Mouse (Mus musculus) neural tube, embryonic 13.5 days (tissue): ENCODE measurements around the gene Tcp11l2. TPM values are rescaled to one million over a fixed set of nuclear protein-coding genes. Genes with fewer than 3 reads are reported as not detected.

Source experiments
- ATAC-seq: fragments of 200-750 bp; cut with Nextera tagmentation; 2 replicates; pipeline ENCODE4 v1.8.0; 2017; ENCODE audit warnings: low read depth, mild to moderate bottlenecking, moderate TSS enrichment, moderate library complexity
- H3K27ac ChIP-seq: fragments of 300-500 bp; sonication (generic); replicated peaks from 2 replicates; pipeline ENCODE4 v1.5.1; 2015; ENCODE audit warnings: moderate library complexity, mild to moderate bottlenecking, inconsistent platforms
- H3K27me3 ChIP-seq: fragments of 300-500 bp; sonication (generic); 2 replicates; pipeline ENCODE4 v1.6.1; 2015; ENCODE audit warnings: mild to moderate bottlenecking, inconsistent platforms
- H3K36me3 ChIP-seq: fragments of 300-500 bp; sonication (generic); 2 replicates; pipeline ENCODE4 v1.6.1; 2015; ENCODE audit warnings: mild to moderate bottlenecking, inconsistent platforms
- H3K4me1 ChIP-seq: fragments of 300-500 bp; sonication (generic); replicated peaks from 2 replicates; pipeline ENCODE4 v1.6.1; 2015; ENCODE audit warnings: inconsistent platforms
- H3K4me2 ChIP-seq: fragments of 300-500 bp; sonication (generic); 2 replicates; pipeline ENCODE4 v1.6.1; 2015; ENCODE audit warnings: inconsistent platforms, mild to moderate bottlenecking, moderate library complexity
- H3K4me3 ChIP-seq: fragments of 300-500 bp; sonication (generic); 2 replicates; pipeline ENCODE4 v1.5.1; 2015; ENCODE audit warnings: mild to moderate bottlenecking, inconsistent platforms
- H3K9ac ChIP-seq: fragments of 300-500 bp; sonication (generic); 2 replicates; pipeline ENCODE4 v1.6.1; 2015; ENCODE audit warnings: moderate library complexity, mild to moderate bottlenecking, inconsistent platforms
- H3K9me3 ChIP-seq: fragments of 300-500 bp; sonication (generic); 2 replicates; pipeline ENCODE4 v1.6.1; 2016; ENCODE audit warnings: inconsistent platforms
- WGBS: fragments of 180-500 bp; shearing (Covaris S2); methylation state at CpG from one replicate; pipeline ENCODE4 v1.1.7; 2015; 5-methylcytosine and 5-hydroxymethylcytosine counted together
- polyA plus RNA-seq: library from polyadenylated mRNA; unstranded; fragments of >200 nt; fragmentation: Nextera tagmentation; extraction: Ambion mirVana; gene quantifications from 2 replicates; pipeline ENCODE4 v1.2.1, GENCODE M21; 2015

The Tcp11l2 gene
- polyA plus RNA-seq, 1 experiment from 2014 or later = 30.2 TPM

- Histone ChIP-seq H3K4me2 (no peak overlapping the region), H3K27me3 (no peaks in the 10 kb centered on the region), H3K4me1 (no peaks in the 10 kb centered on the region), H3K9me3 (no peaks in the 10 kb centered on the region), H3K4me3 (no peak overlapping the region), H3K27ac (no peak overlapping the region), H3K36me3 (peaks cover 14% of the 10 kb centered on the region; the same call in 1 of the 2 replicates), H3K9ac (no peak overlapping the region)
- 82% methylated on average over 8 of the region's 8 CpGs for WGBS
- ATAC-seq = no peak
Observed at GRCm38 (mm10) chr10:84613366-84613765, 36.9 kb downstream of the Tcp11l2 start.

DNA sequence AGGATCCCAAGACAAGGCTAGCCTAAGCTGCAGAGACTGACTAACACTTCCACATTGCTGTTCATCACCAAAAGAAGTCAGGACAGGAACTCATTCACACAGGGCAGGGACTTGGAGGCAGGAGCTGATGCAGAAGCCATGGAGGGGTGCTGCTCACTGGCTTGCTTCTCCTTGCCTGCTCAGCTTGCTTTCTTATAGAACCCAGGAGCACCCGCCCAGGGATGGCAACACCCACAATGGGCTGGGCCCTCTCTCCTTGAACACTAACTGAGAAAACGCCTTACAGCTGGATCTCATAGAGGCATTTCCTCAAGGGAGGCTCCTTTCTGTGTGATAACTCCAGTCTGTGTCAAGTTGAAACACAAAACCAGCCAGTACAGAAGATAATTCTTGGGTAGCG is 38.6 kb downstream of the Tcp11l2 start:
- ATAC-seq = no peak
- Histone ChIP-seq H3K4me3 (no peak overlapping the region), H3K36me3 (0 out of 2 replicates have a peak, but pooled peaks cover 10% of the 10 kb centered on the region), H3K27ac (no peak overlapping the region), H3K27me3 (no peaks in the 10 kb centered on the region), H3K4me1 (no peaks in the 10 kb centered on the region), H3K9ac (no peak overlapping the region), H3K4me2 (no peak overlapping the region), H3K9me3 (no peaks in the 10 kb centered on the region)
- WGBS = 86% methylated on average over 3 of the region's 3 CpGs

DNA sequence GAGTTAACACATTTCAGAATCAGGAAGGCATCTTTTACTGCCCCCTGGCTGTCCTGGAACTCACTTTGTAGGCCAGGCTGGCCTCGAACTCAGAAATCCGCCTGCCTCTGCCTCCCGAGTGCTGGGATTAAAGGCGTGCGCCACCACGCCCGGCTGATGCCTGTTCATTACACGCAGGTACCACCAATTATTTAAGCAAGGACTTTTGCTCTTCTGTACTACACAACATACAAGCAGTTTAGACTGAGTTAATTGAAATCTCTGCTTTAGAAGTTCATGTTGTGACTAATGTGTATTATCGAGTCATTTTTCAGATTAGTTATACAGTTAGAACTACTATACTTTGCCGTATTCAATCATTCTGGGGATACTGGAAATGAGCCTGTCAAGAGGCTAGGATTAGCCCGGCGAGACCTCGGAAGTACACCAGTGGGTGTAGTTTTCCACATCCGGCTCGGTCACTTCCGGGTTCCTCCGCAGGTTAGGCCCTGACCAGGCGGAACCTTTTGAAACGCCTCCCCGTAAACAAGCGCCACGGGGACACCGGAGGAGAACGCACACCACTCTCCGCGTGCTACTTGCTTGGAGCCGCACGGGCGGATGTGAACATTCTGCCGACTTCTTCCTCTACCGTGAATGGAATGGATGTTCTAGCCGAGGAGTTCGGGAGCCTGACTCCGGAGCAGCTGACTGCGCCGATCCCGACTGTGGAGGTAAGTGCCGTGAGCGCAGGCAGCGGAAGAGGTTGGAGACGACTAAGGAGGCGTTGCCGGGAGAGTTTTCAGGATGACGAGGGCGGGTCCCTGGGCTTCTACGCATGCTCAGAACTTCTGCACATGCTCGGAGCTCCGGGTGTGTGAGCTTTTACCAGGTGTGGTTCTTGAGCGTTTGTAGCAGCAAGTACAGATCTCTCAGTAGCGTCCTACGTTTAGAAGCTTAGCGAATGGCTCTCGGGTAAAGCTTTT is 45.7 kb downstream of the Tcp11l2 start, which contains the start of gene Polr3b:
Gene Polr3b (plus strand): TSS at position 467 of the 965 bp plus-strand sequence.
- Histone ChIP-seq H3K27me3 (no peaks in the 10 kb centered on the region), H3K9me3 (no peaks in the 10 kb centered on the region), H3K36me3 (no peaks in the 10 kb centered on the region), H3K4me3 (peak within 1 kb of the TSS; percentile 61), H3K9ac (peak within 1 kb of the TSS; percentile 73), H3K4me1 (peaks cover 15% of the 10 kb centered on the region), H3K4me2 (peak within 1 kb of the TSS; percentile 77), H3K27ac (peak within 1 kb of the TSS; percentile 94)
- peak; percentile 97 for ATAC-seq
- WGBS = 7% methylated on average over 53 of the region's 53 CpGs

DNA sequence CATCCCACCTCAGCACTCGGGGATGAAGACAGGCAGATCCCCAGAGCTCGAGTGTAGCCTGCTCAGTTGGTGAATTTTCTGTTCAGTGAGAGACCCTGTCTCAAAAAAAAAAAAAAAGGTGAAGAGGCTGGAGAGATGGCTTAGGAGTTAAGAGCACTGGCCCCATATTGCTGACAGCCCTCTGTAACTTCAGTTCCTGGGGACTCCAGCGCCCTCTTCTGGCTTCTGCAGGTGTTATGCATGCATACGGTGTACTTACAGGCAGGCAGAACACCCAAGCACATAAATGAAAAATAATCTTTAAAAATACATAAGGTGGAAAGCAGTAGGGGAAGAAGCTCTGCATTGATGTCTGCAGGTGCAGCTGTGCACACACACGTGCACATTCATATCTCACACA is 54.8 kb downstream of the Tcp11l2 start:
- no peak overlapping the region for H3K4me2 ChIP-seq
- no peak overlapping the region for H3K27ac ChIP-seq
- no peak for ATAC-seq
- H3K36me3 ChIP-seq = peaks cover 65% of the 10 kb centered on the region
- no peaks in the 10 kb centered on the region for H3K9me3 ChIP-seq
- WGBS = 66% methylated on average over 5 of the region's 5 CpGs
- no peak overlapping the region for H3K4me3 ChIP-seq
- H3K9ac ChIP-seq = no peak overlapping the region
- H3K27me3 ChIP-seq = no peaks in the 10 kb centered on the region
- no peaks in the 10 kb centered on the region for H3K4me1 ChIP-seq

DNA sequence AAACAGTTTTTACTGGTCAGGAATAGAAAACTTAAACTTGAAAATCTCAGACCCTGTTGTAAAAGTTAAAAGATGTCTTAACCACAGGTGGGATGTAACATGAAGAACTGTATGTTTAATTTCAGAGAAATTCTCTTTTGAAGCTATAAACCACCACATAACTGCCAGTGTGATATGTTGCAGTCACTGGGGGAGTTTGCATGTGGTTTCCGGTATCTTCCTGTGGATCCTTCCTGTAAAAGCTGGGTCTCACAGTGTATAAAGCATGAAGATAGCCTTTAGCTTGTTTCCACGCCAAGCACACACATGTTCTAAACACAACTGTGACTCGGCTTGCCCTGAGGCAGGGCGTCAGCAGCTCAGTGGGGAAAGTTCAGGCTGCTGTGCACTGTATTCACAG is 55.6 kb downstream of the Tcp11l2 start:
- H3K27ac ChIP-seq = no peak overlapping the region
- H3K9ac ChIP-seq = no peak overlapping the region
- H3K4me3 ChIP-seq = no peak overlapping the region
- 93% methylated on average over 4 of the region's 4 CpGs for WGBS
- no peaks in the 10 kb centered on the region for H3K9me3 ChIP-seq
- H3K4me1 ChIP-seq = no peaks in the 10 kb centered on the region
- H3K27me3 ChIP-seq = no peaks in the 10 kb centered on the region
- no peak overlapping the region for H3K4me2 ChIP-seq
- peaks cover 73% of the 10 kb centered on the region for H3K36me3 ChIP-seq
- no peak for ATAC-seq

DNA sequence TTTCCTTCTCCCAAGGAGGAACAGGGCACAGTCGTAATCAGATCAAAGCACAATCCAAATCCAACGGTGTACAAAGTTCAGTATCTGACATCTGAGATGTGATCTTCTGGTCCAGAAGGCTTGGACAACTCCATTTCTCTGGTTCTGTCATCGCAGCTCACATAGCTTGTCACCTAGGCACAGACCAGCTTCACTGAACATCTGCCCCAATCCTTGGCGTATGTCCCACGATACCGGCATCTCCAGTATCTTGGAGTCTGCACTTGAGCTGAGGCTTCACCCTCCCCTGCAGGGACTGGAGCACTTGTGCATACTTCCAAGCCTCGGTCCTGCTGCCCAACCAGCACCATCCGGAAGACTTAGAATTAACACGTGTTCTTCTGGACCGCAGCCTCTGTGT is 60.2 kb downstream of the Tcp11l2 start:
- Histone ChIP-seq H3K27me3 (no peaks in the 10 kb centered on the region), H3K4me1 (no peaks in the 10 kb centered on the region), H3K27ac (no peak overlapping the region), H3K9me3 (no peaks in the 10 kb centered on the region), H3K9ac (no peak overlapping the region), H3K4me3 (no peak overlapping the region), H3K36me3 (peaks cover 80% of the 10 kb centered on the region), H3K4me2 (no peak overlapping the region)
- WGBS = 95% methylated on average over 10 of the region's 10 CpGs
- no peak for ATAC-seq

DNA sequence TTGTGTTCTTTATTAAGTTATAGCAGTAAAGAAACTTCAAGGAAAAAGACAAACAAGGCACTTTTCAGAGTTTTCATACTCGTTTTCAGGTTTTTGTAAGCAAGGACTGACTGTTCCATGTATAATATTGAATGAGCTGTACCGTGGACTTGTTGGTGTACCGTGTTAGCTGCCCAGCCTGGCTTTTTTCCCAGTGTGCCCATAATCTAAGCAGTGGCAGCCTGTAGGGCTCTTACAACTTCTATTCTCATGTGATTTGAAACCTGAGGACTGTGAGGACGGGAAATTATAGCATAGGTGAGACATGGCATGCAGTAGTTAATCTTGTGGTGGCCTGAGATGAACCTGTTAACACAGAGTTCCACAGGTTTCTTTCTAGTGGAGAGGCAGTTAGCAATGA is 62.0 kb downstream of the Tcp11l2 start:
- no peak for ATAC-seq
- peaks cover 66% of the 10 kb centered on the region for H3K36me3 ChIP-seq

DNA sequence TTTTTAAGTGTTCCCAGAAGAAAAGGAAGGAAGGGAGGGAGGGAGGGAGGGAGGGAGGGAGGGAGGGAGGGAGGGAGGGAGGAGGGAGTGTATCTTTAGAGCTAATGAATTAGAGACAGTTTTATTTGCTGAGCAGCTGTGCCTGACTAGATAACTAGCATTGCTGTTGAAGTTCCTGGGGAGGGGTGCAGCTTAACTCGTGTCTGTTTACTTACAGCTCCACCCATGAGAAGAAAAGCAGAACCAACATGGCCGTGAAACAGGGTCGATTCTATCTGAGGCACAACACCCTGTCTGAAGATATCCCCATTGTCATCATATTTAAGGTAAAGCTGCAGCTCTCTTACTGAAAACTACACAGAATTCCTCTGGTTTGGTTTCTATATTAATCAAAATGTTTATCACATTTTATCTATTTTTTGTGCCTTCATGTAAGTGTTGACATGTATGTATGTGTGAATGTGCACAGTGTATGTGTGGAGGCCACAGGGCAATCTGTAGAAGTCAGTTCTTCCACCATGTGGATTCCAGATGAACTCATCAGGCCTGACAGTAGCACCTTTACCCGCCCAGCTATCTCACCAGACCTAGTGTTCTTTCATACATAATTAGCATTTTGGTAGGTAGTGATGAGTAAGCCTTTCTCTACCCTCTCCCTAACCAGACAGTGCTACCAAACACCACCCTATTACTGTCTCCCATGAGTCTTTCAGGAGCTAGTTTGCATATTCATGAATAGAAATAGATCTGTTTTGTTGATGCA is 63.3 kb downstream of the Tcp11l2 start:
- no peak for ATAC-seq
- Histone ChIP-seq H3K27ac (no peak overlapping the region), H3K27me3 (no peaks in the 10 kb centered on the region), H3K36me3 (peaks cover 59% of the 10 kb centered on the region), H3K9me3 (no peaks in the 10 kb centered on the region), H3K9ac (no peak overlapping the region), H3K4me1 (peaks cover 8% of the 10 kb centered on the region; the same call in 1 of the 2 replicates), H3K4me3 (no peak overlapping the region), H3K4me2 (no peak overlapping the region)
- WGBS = 74% methylated on average over 4 of the region's 4 CpGs

More for the DNA sequence above, 62.0 kb downstream of the Tcp11l2 start:
- Histone ChIP-seq H3K4me1 (peaks cover 8% of the 10 kb centered on the region; the same call in 1 of the 2 replicates), H3K27ac (no peak overlapping the region), H3K4me2 (no peak overlapping the region), H3K27me3 (no peaks in the 10 kb centered on the region), H3K4me3 (no peak overlapping the region), H3K9ac (no peak overlapping the region), H3K9me3 (no peaks in the 10 kb centered on the region)
- 88% methylated on average over 4 of the region's 4 CpGs for WGBS

DNA sequence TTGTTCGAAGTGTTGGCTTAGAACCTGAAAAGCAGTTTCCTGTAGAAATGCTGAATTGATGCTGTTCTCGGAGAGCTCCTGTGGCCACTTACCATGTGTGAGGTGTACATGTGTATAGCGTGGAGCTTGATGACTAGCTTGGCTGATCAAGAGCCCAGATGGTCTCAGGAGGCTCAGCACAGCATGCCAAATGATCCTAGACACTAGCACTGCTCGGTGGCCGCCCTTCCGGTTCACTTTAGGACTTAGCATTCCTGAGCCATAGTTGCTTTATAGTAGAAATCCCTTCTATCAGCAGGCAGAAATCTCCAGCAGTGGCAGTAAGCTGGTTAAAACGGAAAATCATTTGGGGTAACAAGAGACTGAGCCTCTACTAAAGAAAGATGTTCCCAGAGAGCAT is 64.4 kb downstream of the Tcp11l2 start:
- no peak overlapping the region for H3K9ac ChIP-seq
- H3K27ac ChIP-seq = no peak overlapping the region
- H3K4me1 ChIP-seq = peaks cover 10% of the 10 kb centered on the region
- WGBS = 87% methylated on average over 7 of the region's 7 CpGs
- H3K4me2 ChIP-seq = no peak overlapping the region
- ATAC-seq = no peak
- no peaks in the 10 kb centered on the region for H3K27me3 ChIP-seq
- H3K4me3 ChIP-seq = no peak overlapping the region
- H3K36me3 ChIP-seq = peaks cover 56% of the 10 kb centered on the region
- no peaks in the 10 kb centered on the region for H3K9me3 ChIP-seq

- Histone ChIP-seq H3K4me3 (no peak overlapping the region), H3K27ac (no peak overlapping the region), H3K36me3 (peaks cover 48% of the 10 kb centered on the region), H3K27me3 (no peaks in the 10 kb centered on the region), H3K9me3 (no peaks in the 10 kb centered on the region), H3K9ac (no peak overlapping the region), H3K4me2 (no peak overlapping the region), H3K4me1 (peaks cover 13% of the 10 kb centered on the region)
- no peak for ATAC-seq
- 74% methylated on average over 2 of the region's 2 CpGs for WGBS
Observed at GRCm38 (mm10) chr10:84641576-84641975, 65.2 kb downstream of the Tcp11l2 start.

DNA sequence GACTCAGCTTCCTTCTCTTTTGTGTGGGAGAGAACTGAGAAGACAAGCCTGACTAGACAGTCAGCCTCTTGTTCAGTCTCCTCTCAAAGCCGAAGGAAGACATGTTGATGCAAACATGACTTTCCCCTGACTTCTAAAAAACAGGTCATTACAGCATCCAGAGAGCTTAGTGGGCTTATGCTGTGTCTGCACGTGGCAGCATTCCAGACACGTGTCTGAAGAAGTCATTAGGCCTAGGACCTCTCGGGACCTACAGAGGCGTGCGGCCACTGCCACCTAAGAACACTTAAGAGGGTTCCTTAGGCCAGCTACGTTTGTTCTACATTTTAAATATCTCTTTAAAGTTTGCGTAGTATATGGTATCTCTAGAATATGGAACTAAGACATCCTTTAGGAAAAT is 69.5 kb downstream of the Tcp11l2 start:
- Histone ChIP-seq H3K9me3 (no peaks in the 10 kb centered on the region), H3K9ac (no peak overlapping the region), H3K27me3 (no peaks in the 10 kb centered on the region), H3K4me1 (peaks cover 13% of the 10 kb centered on the region), H3K27ac (0 out of 2 replicates have a peak overlapping the region, but pooled peaks have one; percentile 42), H3K4me2 (no peak overlapping the region), H3K4me3 (no peak overlapping the region), H3K36me3 (peaks cover 29% of the 10 kb centered on the region)
- ATAC-seq = no peak
- 76% methylated on average over 8 of the region's 8 CpGs for WGBS

- H3K9me3 ChIP-seq = no peaks in the 10 kb centered on the region
- ATAC-seq = peak; percentile 53; the same call in 1 of the 2 replicates
- H3K27me3 ChIP-seq = no peaks in the 10 kb centered on the region
- peak overlapping the region; percentile 42; the same call in 1 of the 2 replicates for H3K27ac ChIP-seq
- peaks cover 29% of the 10 kb centered on the region for H3K36me3 ChIP-seq
- no peak overlapping the region for H3K4me2 ChIP-seq
- peaks cover 13% of the 10 kb centered on the region for H3K4me1 ChIP-seq
- no peak overlapping the region for H3K4me3 ChIP-seq
- H3K9ac ChIP-seq = no peak overlapping the region
- 68% methylated on average over 12 of the region's 12 CpGs for WGBS
Observed at GRCm38 (mm10) chr10:84646506-84647102, 70.2 kb downstream of the Tcp11l2 start.
